Mouse (Mus musculus) limb, embryonic 11.5 days (tissue): ENCODE results near the gene Spred3. TPM values are rescaled to one million over a fixed set of nuclear protein-coding genes. Genes with fewer than 3 reads are reported as not detected.
"Not testable (repeated sequence)": the region's sequence is repeated elsewhere in the genome, so short reads cannot be mapped to it uniquely, and the experiment has no call there.

Experiments
- ATAC-seq: fragments of 200-750 bp; cut with Nextera tagmentation; 2 replicates; pipeline ENCODE4 v1.8.0; 2017; ENCODE audit warnings: low read depth; ENCODE audit not compliant: insufficient number of reproducible peaks, low FRiP score, low TSS enrichment
- DNase-seq: peaks from one replicate; pipeline ENCODE4 v3.0.0-alpha.2; 2015; ENCODE audit warnings: low spot score
- H3K27ac ChIP-seq: fragments of 300-500 bp; sonication (generic); replicated peaks from 2 replicates; pipeline ENCODE4 v1.5.1; 2014; ENCODE audit warnings: low read depth, mild to moderate bottlenecking, low read length
- H3K27me3 ChIP-seq: fragments of 300-500 bp; sonication (generic); 2 replicates; pipeline ENCODE4 v1.6.1; 2014; ENCODE audit warnings: mild to moderate bottlenecking, low read length, mixed read lengths; ENCODE audit not compliant: control insufficient read depth, insufficient read depth
- H3K36me3 ChIP-seq: fragments of 300-500 bp; sonication (generic); 2 replicates; pipeline ENCODE4 v1.6.1; 2014; ENCODE audit warnings: mild to moderate bottlenecking, low read length, moderate library complexity, mixed read lengths; ENCODE audit not compliant: control insufficient read depth, insufficient read depth
- H3K4me1 ChIP-seq: fragments of 300-500 bp; sonication (generic); 2 replicates; pipeline ENCODE4 v1.6.1; 2014; ENCODE audit warnings: low read length, mixed read lengths; ENCODE audit not compliant: control insufficient read depth, insufficient read depth
- H3K4me2 ChIP-seq: fragments of 300-500 bp; sonication (generic); 2 replicates; pipeline ENCODE4 v1.6.1; 2014; ENCODE audit warnings: low read depth, mild to moderate bottlenecking, moderate library complexity; ENCODE audit not compliant: severe bottlenecking
- H3K4me3 ChIP-seq: fragments of 300-500 bp; sonication (generic); 2 replicates; pipeline ENCODE4 v1.5.1; 2014; ENCODE audit warnings: low read depth, low read length
- H3K9ac ChIP-seq: fragments of 300-500 bp; sonication (generic); 2 replicates; pipeline ENCODE4 v1.6.1; 2014; ENCODE audit warnings: mild to moderate bottlenecking, low read length
- H3K9me3 ChIP-seq: fragments of 300-500 bp; sonication (generic); 2 replicates; pipeline ENCODE4 v1.6.1; 2016; ENCODE audit warnings: low read length; ENCODE audit not compliant: control insufficient read depth
- WGBS: fragments of 180-500 bp; shearing (Covaris S2); extraction: QIAGEN DNeasy Blood & Tissue Kit; methylation state at CpG from one replicate; pipeline ENCODE4 v1.1.7; 2014; 5-methylcytosine and 5-hydroxymethylcytosine counted together
- polyA plus RNA-seq: library from polyadenylated mRNA; unstranded; fragments of >200 nt; fragmentation: Nextera tagmentation; extraction: Ambion mirVana; gene quantifications from 2 replicates; pipeline ENCODE4 v1.2.1, GENCODE M21; 2014

Gene Spred3
- polyA plus RNA-seq, 1 experiment from 2014 or later, result 4.7 TPM

DNA sequence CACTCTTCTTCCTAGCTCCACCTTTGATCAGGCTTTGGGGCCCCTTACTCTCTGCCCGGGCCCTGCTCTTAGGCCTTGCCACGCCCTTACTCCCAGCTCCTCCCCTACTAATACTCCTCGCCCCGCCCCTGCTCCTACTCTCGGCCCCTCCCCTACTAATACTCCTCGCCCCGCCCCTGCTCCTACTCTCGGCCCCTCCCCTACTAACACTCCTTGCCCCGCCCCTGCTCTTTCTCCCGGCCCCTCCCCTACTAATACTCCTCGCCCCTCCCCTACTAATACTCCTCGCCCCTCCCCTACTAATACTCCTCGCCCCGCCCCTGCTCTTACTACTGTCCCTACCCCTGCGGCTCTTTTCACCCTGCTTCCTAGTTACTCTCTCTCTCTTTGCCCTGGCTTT lies 40.8 kb upstream of the Spred3 start:
- DNase-seq, H3K27me3 ChIP-seq, H3K27ac ChIP-seq, H3K9ac ChIP-seq, H3K36me3 ChIP-seq, H3K4me2 ChIP-seq, H3K4me1 ChIP-seq, ATAC-seq, H3K9me3 ChIP-seq: not testable (repeated sequence)
- 26% methylated on average over 15 of the region's 15 CpGs for WGBS
- peak overlapping the region; percentile 3; the same call in 1 of the 2 replicates for H3K4me3 ChIP-seq

DNA sequence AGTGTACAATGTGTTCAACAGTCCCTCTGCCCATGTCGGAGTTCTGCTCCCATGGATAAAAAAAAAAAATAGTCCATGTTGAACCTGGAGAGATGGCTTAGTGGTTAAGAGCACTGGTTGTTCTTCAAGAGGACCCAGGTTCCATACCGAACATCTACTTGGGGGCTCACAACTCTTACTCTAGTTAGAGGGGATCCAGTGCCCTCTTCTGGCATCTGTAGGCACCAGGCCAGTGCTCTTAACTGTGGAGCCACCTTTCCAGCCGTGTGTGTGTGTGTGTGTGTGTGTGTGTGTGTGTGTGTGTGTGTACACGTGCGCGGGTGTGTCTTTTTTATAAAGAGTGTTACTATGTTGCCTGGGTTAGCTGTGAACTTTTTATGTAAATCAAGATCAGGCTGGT lies 32.4 kb upstream of the Spred3 start:
- no peak for ATAC-seq
- no peak for DNase-seq
- Histone ChIP-seq H3K27ac (no peak overlapping the region), H3K36me3 (no peaks in the 10 kb centered on the region), H3K4me2 (no peak overlapping the region), H3K9ac (no peak overlapping the region), H3K9me3 (no peaks in the 10 kb centered on the region), H3K4me1 (no peaks in the 10 kb centered on the region), H3K27me3 (no peaks in the 10 kb centered on the region), H3K4me3 (no peak overlapping the region)
- 87% methylated on average over 6 of the region's 6 CpGs for WGBS

- WGBS, result 95% methylated on average over 1 of the region's 1 CpGs
- not testable (repeated sequence) for H3K4me1 ChIP-seq, DNase-seq, H3K4me2 ChIP-seq, H3K36me3 ChIP-seq, H3K27me3 ChIP-seq, H3K4me3 ChIP-seq, H3K27ac ChIP-seq, H3K9ac ChIP-seq, ATAC-seq, H3K9me3 ChIP-seq
Observed at GRCm38 (mm10) chr7:29194230-29194629, 24.0 kb upstream of the Spred3 start.

GRCm38 (mm10) chr7:29181323-29181722 lies 11.1 kb upstream of the Spred3 start:
- H3K4me3 ChIP-seq, H3K27me3 ChIP-seq, DNase-seq, H3K9ac ChIP-seq, H3K4me2 ChIP-seq, H3K9me3 ChIP-seq, ATAC-seq, H3K27ac ChIP-seq, H3K36me3 ChIP-seq: not testable (repeated sequence)
- peaks cover 10% of the 10 kb centered on the region for H3K4me1 ChIP-seq
- 89% methylated on average over 4 of the region's 4 CpGs for WGBS

DNA sequence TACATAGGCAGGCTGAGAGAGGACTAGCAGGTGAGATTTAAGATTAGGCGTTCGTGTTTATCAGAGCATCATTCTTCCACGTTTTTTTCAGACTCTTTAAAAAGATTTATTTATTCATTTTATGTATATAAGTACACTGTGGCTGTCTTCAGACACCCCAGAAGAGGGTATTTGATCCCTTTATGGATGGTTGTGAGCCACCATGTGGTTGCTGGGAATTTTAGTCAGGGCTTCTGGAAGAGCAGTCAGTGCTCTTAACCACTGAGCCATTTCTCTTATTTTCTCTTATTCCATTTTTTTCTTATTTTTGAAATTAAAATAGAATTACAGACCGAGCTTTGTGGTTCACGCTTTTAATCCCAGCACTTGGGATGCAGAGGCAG lies 10.6 kb upstream of the Spred3 start:
- ATAC-seq (peak; percentile 21; the same call in 1 of the 2 replicates), DNase-seq (no peak)
- Histone ChIP-seq H3K9me3 (no peaks in the 10 kb centered on the region), H3K9ac (no peak overlapping the region), H3K27ac (no peak overlapping the region), H3K4me2 (peak overlapping the region; percentile 71), H3K27me3 (no peaks in the 10 kb centered on the region), H3K4me3 (peak overlapping the region; percentile 83), H3K36me3 (peaks cover 8% of the 10 kb centered on the region; the same call in 1 of the 2 replicates), H3K4me1 (peaks cover 10% of the 10 kb centered on the region)
- 44% methylated on average over 5 of the region's 5 CpGs for WGBS

- H3K9ac ChIP-seq, result peak within 1 kb of the TSS; percentile 81
- H3K27me3 ChIP-seq, result no peaks in the 10 kb centered on the region
- H3K27ac ChIP-seq, result no peak within 1 kb of the TSS
- ATAC-seq, result peak; percentile 95
- no peaks in the 10 kb centered on the region for H3K9me3 ChIP-seq
- peak within 1 kb of the TSS; percentile 71 for H3K4me2 ChIP-seq
- H3K36me3 ChIP-seq, result peaks cover 10% of the 10 kb centered on the region; the same call in 1 of the 2 replicates
- H3K4me1 ChIP-seq, result peaks cover 10% of the 10 kb centered on the region
- DNase-seq, result peak; percentile 97
- H3K4me3 ChIP-seq, result peak within 1 kb of the TSS; percentile 83
- WGBS, result under 1% methylated on average over 62 of the region's 62 CpGs
Observed at GRCm38 (mm10) chr7:29180077-29180853, 10.1 kb upstream of the Spred3 start, which contains the start of gene Psmd8. Psmd8 (minus strand) TSS chr7:29180701.

GRCm38 (mm10) chr7:29179323-29179722 lies 9.1 kb upstream of the Spred3 start:
- Histone ChIP-seq H3K4me2 (peak overlapping the region; percentile 71), H3K9ac (no peak overlapping the region), H3K4me1 (peaks cover 10% of the 10 kb centered on the region), H3K36me3 (peaks cover 16% of the 10 kb centered on the region), H3K4me3 (peak overlapping the region; percentile 83), H3K27ac (no peak overlapping the region), H3K9me3 (no peaks in the 10 kb centered on the region; the same call in 1 of the 2 replicates), H3K27me3 (peaks cover 3% of the 10 kb centered on the region; the same call in 1 of the 2 replicates)
- no peak for DNase-seq
- 66% methylated on average over 7 of the region's 7 CpGs for WGBS
- no peak for ATAC-seq

DNA sequence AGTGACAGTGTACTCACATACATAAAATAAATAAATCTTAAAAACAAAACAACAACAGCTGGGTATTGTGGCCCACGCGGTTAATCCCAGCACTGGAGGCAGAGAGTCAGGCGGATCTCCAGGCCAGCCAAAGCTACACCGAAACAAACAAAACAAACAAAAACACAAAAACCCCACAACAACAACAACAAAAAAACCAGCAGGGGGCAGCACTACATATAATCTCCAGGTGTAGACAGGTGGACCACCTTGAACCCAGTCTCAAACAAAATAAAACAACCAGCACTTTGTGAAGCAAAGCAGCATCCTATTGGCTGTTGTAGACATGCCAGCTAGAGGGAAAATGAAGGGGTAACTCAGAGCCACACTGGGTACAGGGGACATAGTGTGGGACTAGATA lies 7.9 kb upstream of the Spred3 start:
- H3K36me3 ChIP-seq, result peaks cover 21% of the 10 kb centered on the region
- ATAC-seq (no peak), DNase-seq (no peak)
- H3K9ac ChIP-seq, result no peak overlapping the region
- peaks cover 10% of the 10 kb centered on the region for H3K4me1 ChIP-seq
- peaks cover 12% of the 10 kb centered on the region for H3K27me3 ChIP-seq
- WGBS, result 92% methylated on average over 4 of the region's 4 CpGs
- no peak overlapping the region for H3K4me3 ChIP-seq
- H3K9me3 ChIP-seq, result no peaks in the 10 kb centered on the region; the same call in 1 of the 2 replicates
- no peak overlapping the region for H3K27ac ChIP-seq
- H3K4me2 ChIP-seq, result no peak overlapping the region
